Mouse (Mus musculus) stomach, postnatal 0 days (tissue): ENCODE data around the gene Tmem150c. TPM values are rescaled to one million over a fixed set of nuclear protein-coding genes. Genes with fewer than 3 reads are reported as not detected.
A peak's percentile ranks its signal among the peaks of the same experiment; 100 is the strongest.

Source experiments
- ATAC-seq: fragments of 200-750 bp; cut with Nextera tagmentation; 2 replicates; pipeline ENCODE4 v1.8.0; 2017; ENCODE audit not compliant: low FRiP score, low TSS enrichment
- DNase-seq: peaks from one replicate; pipeline ENCODE4 v3.0.0-alpha.2; 2016; ENCODE audit warnings: low spot score
- H3K27ac ChIP-seq: fragments of 300-500 bp; sonication (generic); replicated peaks from 2 replicates; pipeline ENCODE4 v1.5.1; 2014; ENCODE audit warnings: mild to moderate bottlenecking, control low read depth
- H3K27me3 ChIP-seq: fragments of 300-500 bp; sonication (generic); 2 replicates; pipeline ENCODE4 v1.6.1; 2014; ENCODE audit warnings: low read length; ENCODE audit not compliant: control insufficient read depth, insufficient read depth
- H3K36me3 ChIP-seq: fragments of 300-500 bp; sonication (generic); 2 replicates; pipeline ENCODE4 v1.6.1; 2014; ENCODE audit warnings: low read length, mixed read lengths; ENCODE audit not compliant: control insufficient read depth, insufficient read depth
- H3K4me1 ChIP-seq: fragments of 300-500 bp; sonication (generic); replicated peaks from 2 replicates; pipeline ENCODE4 v1.6.1; 2014; ENCODE audit warnings: antibody characterized with exemption; ENCODE audit not compliant: control insufficient read depth, insufficient read depth
- H3K4me2 ChIP-seq: fragments of 300-500 bp; sonication (generic); replicated peaks from 2 replicates; pipeline ENCODE4 v1.6.1; 2014; ENCODE audit warnings: low read depth, mild to moderate bottlenecking, control low read depth, moderate library complexity
- H3K4me3 ChIP-seq: fragments of 300-500 bp; sonication (generic); 2 replicates; pipeline ENCODE4 v1.5.1; 2014; ENCODE audit warnings: low read depth, low read length, control low read depth
- H3K9ac ChIP-seq: fragments of 300-500 bp; sonication (generic); 2 replicates; pipeline ENCODE4 v1.6.1; 2014; ENCODE audit warnings: mild to moderate bottlenecking, low read length, control low read depth, mixed read lengths
- H3K9me3 ChIP-seq: fragments of 300-500 bp; sonication (generic); 2 replicates; pipeline ENCODE4 v1.6.1; 2016; ENCODE audit warnings: low read length; ENCODE audit not compliant: control insufficient read depth
- CTCF ChIP-seq: IDR thresholded peaks from 2 replicates; pipeline ENCODE4 v1.5.1; 2016; ENCODE audit warnings: antibody characterized with exemption, low read depth, mild to moderate bottlenecking, moderate library complexity
- EP300 ChIP-seq: optimal IDR thresholded peaks from 2 replicates; pipeline ENCODE3; 2016; ENCODE audit warnings: antibody characterized with exemption
- WGBS: fragments of 180-500 bp; shearing (Covaris S2); extraction: QIAGEN DNeasy Blood & Tissue Kit; methylation state at CpG from one replicate; pipeline ENCODE4 v1.1.7; 2014; 5-methylcytosine and 5-hydroxymethylcytosine counted together
- polyA plus RNA-seq: library from polyadenylated mRNA; unstranded; fragments of >200 nt; fragmentation: Nextera tagmentation; extraction: Ambion mirVana; gene quantifications from 2 replicates; pipeline ENCODE4 v1.2.1, GENCODE M21; 2015

Tmem150c gene
- 2.4 and 2.5 TPM in 2 replicates for polyA plus RNA-seq

GRCm38 (mm10) chr5:100159638-100159973 lies at the start of gene Tmem150c:
Tmem150c (minus strand) TSS chr5:100159808.
- ATAC-seq: no peak
- Histone ChIP-seq H3K4me2 (peak within 1 kb of the TSS; percentile 100), H3K4me1 (no peaks in the 10 kb centered on the region), H3K9me3 (no peaks in the 10 kb centered on the region), H3K4me3 (peak within 1 kb of the TSS; percentile 81), H3K36me3 (no peaks in the 10 kb centered on the region), H3K9ac (peak within 1 kb of the TSS; percentile 70), H3K27ac (no peak within 1 kb of the TSS), H3K27me3 (no peaks in the 10 kb centered on the region)
- WGBS: 23% methylated on average over 6 of the region's 6 CpGs
- DNase-seq: no peak
- TF ChIP-seq CTCF (no peak), EP300 (no peak)

- ATAC-seq: peak; percentile 15; the same call in 1 of the 2 replicates
- no peak overlapping the region for H3K27ac ChIP-seq
Observed at GRCm38 (mm10) chr5:100209093-100209492, 49.5 kb upstream of the Tmem150c start.

GRCm38 (mm10) chr5:100206675-100207074 lies 47.1 kb upstream of the Tmem150c start:
- TF ChIP-seq EP300 (no peak), CTCF (no peak)
- no peak overlapping the region for H3K27ac ChIP-seq
- no peaks in the 10 kb centered on the region for H3K4me1 ChIP-seq
- H3K9me3 ChIP-seq: no peaks in the 10 kb centered on the region
- 58% methylated on average over 5 of the region's 6 CpGs for WGBS
- H3K27me3 ChIP-seq: no peaks in the 10 kb centered on the region
- ATAC-seq: no peak
- H3K36me3 ChIP-seq: no peaks in the 10 kb centered on the region
- no peak for DNase-seq
- no peak overlapping the region for H3K9ac ChIP-seq
- H3K4me3 ChIP-seq: no peak overlapping the region
- no peak overlapping the region for H3K4me2 ChIP-seq

More at GRCm38 (mm10) chr5:100209093-100209492, 49.5 kb upstream of the Tmem150c start:
- Histone ChIP-seq H3K36me3 (no peaks in the 10 kb centered on the region), H3K9me3 (no peaks in the 10 kb centered on the region), H3K4me3 (no peak overlapping the region), H3K9ac (no peak overlapping the region), H3K27me3 (no peaks in the 10 kb centered on the region), H3K4me2 (no peak overlapping the region), H3K4me1 (no peaks in the 10 kb centered on the region)
- TF ChIP-seq CTCF (no peak), EP300 (no peak)
- DNase-seq: no peak
- 59% methylated on average over 7 of the region's 7 CpGs for WGBS

- Histone ChIP-seq H3K4me3 (no peak overlapping the region), H3K9me3 (no peaks in the 10 kb centered on the region), H3K27ac (no peak overlapping the region), H3K27me3 (no peaks in the 10 kb centered on the region), H3K4me2 (no peak overlapping the region), H3K9ac (no peak overlapping the region), H3K4me1 (no peaks in the 10 kb centered on the region), H3K36me3 (no peaks in the 10 kb centered on the region)
- DNase-seq: no peak
- WGBS: 83% methylated on average over 9 of the region's 9 CpGs
- TF ChIP-seq EP300 (no peak), CTCF (no peak)
- no peak for ATAC-seq
Observed at GRCm38 (mm10) chr5:100205519-100206189, 46.0 kb upstream of the Tmem150c start.

GRCm38 (mm10) chr5:100200805-100201204 lies 41.2 kb upstream of the Tmem150c start:
- Histone ChIP-seq H3K27ac (no peak overlapping the region), H3K9ac (no peak overlapping the region), H3K27me3 (no peaks in the 10 kb centered on the region; the same call in 1 of the 2 replicates), H3K36me3 (no peaks in the 10 kb centered on the region), H3K4me1 (no peaks in the 10 kb centered on the region), H3K4me3 (no peak overlapping the region), H3K4me2 (no peak overlapping the region), H3K9me3 (no peaks in the 10 kb centered on the region)
- no peak for TF ChIP-seq EP300
- TF ChIP-seq CTCF: no peak
- DNase-seq (no peak), ATAC-seq (no peak)
- 67% methylated on average over 5 of the region's 5 CpGs for WGBS

GRCm38 (mm10) chr5:100200296-100200695 lies 40.7 kb upstream of the Tmem150c start:
- H3K9me3 ChIP-seq: no peaks in the 10 kb centered on the region
- ATAC-seq: no peak
- no peaks in the 10 kb centered on the region for H3K36me3 ChIP-seq
- H3K9ac ChIP-seq: no peak overlapping the region
- no peak overlapping the region for H3K27ac ChIP-seq
- H3K27me3 ChIP-seq: no peaks in the 10 kb centered on the region; the same call in 1 of the 2 replicates
- DNase-seq: no peak
- no peaks in the 10 kb centered on the region for H3K4me1 ChIP-seq
- no peak overlapping the region for H3K4me3 ChIP-seq
- no peak overlapping the region for H3K4me2 ChIP-seq
- WGBS: 73% methylated on average over 5 of the region's 5 CpGs
- TF ChIP-seq CTCF (no peak), EP300 (no peak)
